Mouse (Mus musculus) small intestine, adult 2 months (tissue): Measurements from ENCODE around the gene Espn.

Source experiments
- CTCF ChIP-seq: fragments of 200-500 bp; IDR thresholded peaks from 2 replicates; pipeline ENCODE4 v1.5.1; 2012; ENCODE audit warnings: low read depth, mild to moderate bottlenecking, control low read depth, inconsistent platforms, low read length, moderate library complexity, mixed read lengths; ENCODE audit not compliant: insufficient replicate concordance, insufficient read length; ENCODE audit errors: extremely low read depth
- POLR2A ChIP-seq: fragments of 200-500 bp; IDR thresholded peaks from 2 replicates; pipeline ENCODE4 v1.6.1; 2012; ENCODE audit warnings: low read depth, mild to moderate bottlenecking, control low read depth, inconsistent platforms, low read length, moderate library complexity

DNA sequence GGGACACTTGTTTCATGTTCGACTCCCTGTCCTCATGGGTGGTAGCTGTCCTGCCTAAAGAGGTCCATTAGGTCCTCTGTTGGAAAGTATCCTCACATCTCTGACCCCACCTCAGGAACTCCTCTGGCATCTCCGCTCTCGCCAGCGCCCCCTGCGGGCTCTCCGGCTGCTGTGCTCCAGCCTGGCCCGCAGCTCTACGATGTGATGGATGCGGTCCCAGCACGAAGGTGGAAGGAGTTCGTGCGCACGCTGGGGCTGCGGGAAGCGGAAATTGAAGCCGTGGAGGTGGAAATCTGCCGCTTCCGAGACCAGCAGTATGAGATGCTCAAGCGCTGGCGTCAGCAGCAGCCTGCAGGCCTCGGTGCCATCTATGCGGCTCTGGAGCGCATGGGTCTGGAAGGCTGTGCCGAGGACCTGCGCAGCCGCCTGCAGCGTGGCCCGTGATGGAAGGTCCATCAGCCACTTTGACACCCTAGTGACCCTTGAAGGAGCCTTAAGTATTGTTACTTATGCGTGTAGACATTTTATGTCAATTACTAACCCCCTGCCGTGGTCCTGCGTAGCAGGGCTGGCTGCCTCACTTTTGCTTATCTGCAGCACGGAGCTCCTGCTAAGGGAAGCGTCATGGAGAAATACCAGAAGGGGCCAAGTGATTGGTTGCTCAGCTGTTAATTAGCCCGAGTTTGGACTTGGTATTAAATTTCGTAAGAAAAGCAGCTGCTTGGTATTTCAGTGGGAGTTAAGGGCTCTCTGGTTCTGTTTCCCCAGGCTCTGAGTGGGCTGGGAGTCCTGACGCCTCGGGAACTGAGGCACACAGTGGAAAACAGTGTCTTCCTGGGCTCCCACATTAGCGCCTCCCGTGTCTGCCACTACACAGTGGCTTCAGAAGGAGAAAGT is 32.5 kb downstream of the Espn start:
- peak; percentile 50; the same call in 1 of the 2 replicates for TF ChIP-seq CTCF
- no peak; the same call in 1 of the 2 replicates for TF ChIP-seq POLR2A
